Mouse (Mus musculus) stomach, postnatal 0 days (tissue): ENCODE measurements at regions not wholly inside any gene's neighbourhood (a gene's known extent, or its start where the extent isn't known, plus 50 kb on each side); places are given as distances from the start of the nearest gene placed in this dataset.

ENCODE experiments used
- CTCF ChIP-seq: IDR thresholded peaks from 2 replicates; pipeline ENCODE4 v1.5.1; 2016; ENCODE audit warnings: antibody characterized with exemption, low read depth, mild to moderate bottlenecking, moderate library complexity
- EP300 ChIP-seq: optimal IDR thresholded peaks from 2 replicates; pipeline ENCODE3; 2016; ENCODE audit warnings: antibody characterized with exemption

DNA sequence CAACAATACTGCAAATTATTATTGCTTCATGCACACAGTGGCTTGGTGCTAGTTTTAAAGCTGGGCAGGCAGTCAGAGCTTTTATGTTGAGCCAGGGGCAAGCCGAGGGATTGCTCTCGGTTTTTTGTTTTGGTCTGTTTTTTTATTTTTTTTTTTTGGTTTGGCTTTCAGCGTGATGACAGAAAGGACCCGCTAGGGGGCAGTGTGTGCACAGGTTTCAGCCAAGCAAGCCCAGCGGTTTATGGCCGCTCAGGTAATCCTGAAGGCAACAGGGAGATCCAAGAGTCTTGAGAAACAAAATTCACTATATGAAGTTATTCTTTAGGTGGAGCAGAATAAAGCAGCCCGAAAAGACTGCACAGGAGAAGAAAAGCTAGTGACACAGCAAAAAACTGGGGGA is 261.6 kb upstream of the Pard3b start:
- TF ChIP-seq CTCF (peak; percentile 87), EP300 (no peak)
